Mouse (Mus musculus) Patski (cell line): Measurements from ENCODE around the gene Zfp354b. TPM values are rescaled to one million over a fixed set of nuclear protein-coding genes. Genes with fewer than 3 reads are reported as not detected.

Source experiments
- ATAC-seq: fragments of 100-300 bp; one replicate; pipeline ENCODE4 v1.8.0; 2021
- CTCF ChIA-PET: fragments of 350-600 bp; sonication (Branson Sonifier 250); formaldehyde crosslinking; loops from one replicate; lab custom pipeline; 2022; ENCODE audit warnings: inconsistent platforms; lab: Charles Lee
- POLR2A ChIA-PET: fragments of 350-600 bp; sonication (Branson Sonifier 250); formaldehyde crosslinking; loops from one replicate; lab custom pipeline; 2022; ENCODE audit warnings: antibody characterized with exemption, inconsistent platforms; lab: Charles Lee
- DNase-seq: peaks from one replicate; pipeline ENCODE4 v3.0.0-alpha.2; 2011; ENCODE audit warnings: low read depth, low spot score
- H3K27me3 ChIP-seq: fragments of 371-371 bp; one replicate; pipeline ENCODE4 v1.5.1; 2021
- CTCF ChIP-seq: fragments of 100-300 bp; IDR thresholded peaks from one replicate; pipeline ENCODE4 v1.5.1; 2021
- in situ Hi-C: fragments of 300-500 bp; cut with MboI; formaldehyde crosslinking; loops from 3 replicates; pipeline ENCODE4 v1.11.1; 2018; ENCODE audit warnings: low pct_unique_long_range_greater_than_20kb, mixed read lengths
- polyA plus RNA-seq: library from polyadenylated mRNA; unstranded; gene quantifications from one replicate; pipeline ENCODE4 v1.2.3, GENCODE M21; 2021

Zfp354b gene
- polyA plus RNA-seq = 2.0 TPM

GRCm38 (mm10) chr11:50931451-50931866 lies at the start of gene Zfp354b:
Gene Zfp354b, minus strand, starts transcription at chr11:50931633.
- ChIA-PET POLR2A (interaction anchor here (0.9 kb wide), 1 partner anchor 9 kb away, joined by 3 read pairs; no protein-coding TSS in a partner anchor), CTCF (interaction anchor here (1.6 kb wide), 1 partner anchor 15 kb away, joined by 8 read pairs; the partner anchor contains the start of gene Zfp2)
- in situ Hi-C loops = loop anchor here (10.0 kb wide), 1 partner anchor 333 kb away; the partner anchor contains the start of genes BC049762 and Clk4
- no peaks in the 10 kb centered on the region for H3K27me3 ChIP-seq
- no peak for TF ChIP-seq CTCF
- DNase-seq (peak; percentile 49), ATAC-seq (peak; percentile 85)

DNA sequence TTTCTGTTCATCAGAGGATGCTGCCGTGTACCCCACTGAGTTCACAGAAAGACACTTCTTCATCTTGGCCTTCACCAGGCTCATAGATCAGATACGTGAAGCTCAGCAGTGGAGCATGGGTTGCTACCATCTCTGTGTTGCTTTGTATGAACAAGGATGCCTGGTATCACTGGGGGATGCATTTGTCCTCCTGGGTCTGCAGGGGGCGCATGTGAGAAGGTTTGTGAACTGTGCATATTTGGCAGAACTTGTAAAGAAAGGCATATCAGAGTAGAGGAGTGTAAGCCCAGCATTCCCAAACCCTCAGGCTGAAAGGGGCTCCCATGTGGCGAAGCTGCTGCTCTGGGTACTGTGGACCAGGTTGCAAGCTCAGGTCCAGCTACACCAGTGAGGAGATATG lies 45.8 kb upstream of the Zfp354b start:
- TF ChIP-seq CTCF = peak; percentile 48
- DNase-seq (no peak), ATAC-seq (no peak)
- ChIA-PET CTCF (no interaction called here), POLR2A (no interaction called here)
- in situ Hi-C loops = no loop called here
- peaks cover 11% of the 10 kb centered on the region for H3K27me3 ChIP-seq

GRCm38 (mm10) chr11:50966230-50966629 lies 34.8 kb upstream of the Zfp354b start, which contains the start of gene Olfr1378:
Gene Olfr1378, plus strand, starts transcription at chr11:50966530.
- no peak for ATAC-seq
- in situ Hi-C loops = no loop called here
- POLR2A ChIA-PET = no interaction called here

GRCm38 (mm10) chr11:50964886-50965285 lies 33.5 kb upstream of the Zfp354b start:
- ATAC-seq = no peak
- H3K27me3 ChIP-seq = peaks cover 59% of the 10 kb centered on the region
- ChIA-PET POLR2A (no interaction called here), CTCF (no interaction called here)
- TF ChIP-seq CTCF = no peak
- in situ Hi-C loops = no loop called here
- no peak for DNase-seq

More at GRCm38 (mm10) chr11:50966230-50966629, 34.8 kb upstream of the Zfp354b start, which contains the start of gene Olfr1378:
- CTCF ChIA-PET = no interaction called here
- peaks cover 54% of the 10 kb centered on the region for H3K27me3 ChIP-seq
- TF ChIP-seq CTCF = no peak
- DNase-seq = no peak

- DNase-seq = no peak
- in situ Hi-C loops = no loop called here
- CTCF ChIA-PET = interaction anchor here (1.4 kb wide), 1 partner anchor 13 kb away, joined by 3 read pairs; no protein-coding TSS in a partner anchor
- ATAC-seq = no peak
- POLR2A ChIA-PET = no interaction called here
- H3K27me3 ChIP-seq = peaks cover 33% of the 10 kb centered on the region
- TF ChIP-seq CTCF = no peak
These were observed 22.2 kb upstream of the Zfp354b start, which contains the start of gene Prop1 for GRCm38 (mm10) chr11:50953665-50954064. Gene Prop1, minus strand, starts transcription at chr11:50953765.

- ATAC-seq (no peak), DNase-seq (no peak)
These were observed 20.9 kb upstream of the Zfp354b start for GRCm38 (mm10) chr11:50952290-50952689.

GRCm38 (mm10) chr11:50943506-50943905 lies 12.1 kb upstream of the Zfp354b start, which contains the start of gene 4933414I15Rik:
Gene 4933414I15Rik, minus strand, starts transcription at chr11:50943765.
- CTCF ChIA-PET = no interaction called here
- no peak for ATAC-seq
- no peak for TF ChIP-seq CTCF

More at GRCm38 (mm10) chr11:50952290-50952689, 20.9 kb upstream of the Zfp354b start:
- POLR2A ChIA-PET = no interaction called here
- CTCF ChIA-PET = no interaction called here
- no peak for TF ChIP-seq CTCF
- in situ Hi-C loops = no loop called here
- peaks cover 33% of the 10 kb centered on the region for H3K27me3 ChIP-seq

DNA sequence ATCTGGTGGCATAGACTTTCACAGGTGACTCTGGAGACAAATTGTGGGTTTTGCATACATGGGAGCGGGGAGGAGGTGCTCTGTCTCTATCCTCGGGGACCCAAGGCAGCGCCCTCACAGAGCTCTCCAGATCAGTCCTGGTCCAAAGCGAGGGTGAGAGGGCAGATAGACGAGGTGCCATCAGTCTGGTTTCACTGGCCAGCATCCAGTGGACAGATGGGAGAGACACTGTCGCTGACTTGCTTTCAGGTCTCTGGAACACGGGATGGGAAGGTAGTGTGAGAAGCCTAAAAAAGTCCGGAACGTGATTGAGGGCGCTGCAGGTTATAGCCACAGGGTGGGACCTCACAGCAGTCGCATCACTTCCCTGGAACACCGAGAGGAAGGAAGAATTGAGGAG lies 11.0 kb upstream of the Zfp354b start:
- ATAC-seq (no peak), DNase-seq (no peak)
- no peak for TF ChIP-seq CTCF
- peaks cover 10% of the 10 kb centered on the region for H3K27me3 ChIP-seq
- ChIA-PET POLR2A (no interaction called here), CTCF (no interaction called here)
- in situ Hi-C loops = loop anchor here (10.0 kb wide), 1 partner anchor 592 kb away; no protein-coding TSS in a partner anchor

More at GRCm38 (mm10) chr11:50943506-50943905, 12.1 kb upstream of the Zfp354b start, which contains the start of gene 4933414I15Rik:
- POLR2A ChIA-PET = no interaction called here
- in situ Hi-C loops = loop anchor here (10.0 kb wide), 1 partner anchor 591 kb away; no protein-coding TSS in a partner anchor
- H3K27me3 ChIP-seq = peaks cover 17% of the 10 kb centered on the region
- no peak for DNase-seq

DNA sequence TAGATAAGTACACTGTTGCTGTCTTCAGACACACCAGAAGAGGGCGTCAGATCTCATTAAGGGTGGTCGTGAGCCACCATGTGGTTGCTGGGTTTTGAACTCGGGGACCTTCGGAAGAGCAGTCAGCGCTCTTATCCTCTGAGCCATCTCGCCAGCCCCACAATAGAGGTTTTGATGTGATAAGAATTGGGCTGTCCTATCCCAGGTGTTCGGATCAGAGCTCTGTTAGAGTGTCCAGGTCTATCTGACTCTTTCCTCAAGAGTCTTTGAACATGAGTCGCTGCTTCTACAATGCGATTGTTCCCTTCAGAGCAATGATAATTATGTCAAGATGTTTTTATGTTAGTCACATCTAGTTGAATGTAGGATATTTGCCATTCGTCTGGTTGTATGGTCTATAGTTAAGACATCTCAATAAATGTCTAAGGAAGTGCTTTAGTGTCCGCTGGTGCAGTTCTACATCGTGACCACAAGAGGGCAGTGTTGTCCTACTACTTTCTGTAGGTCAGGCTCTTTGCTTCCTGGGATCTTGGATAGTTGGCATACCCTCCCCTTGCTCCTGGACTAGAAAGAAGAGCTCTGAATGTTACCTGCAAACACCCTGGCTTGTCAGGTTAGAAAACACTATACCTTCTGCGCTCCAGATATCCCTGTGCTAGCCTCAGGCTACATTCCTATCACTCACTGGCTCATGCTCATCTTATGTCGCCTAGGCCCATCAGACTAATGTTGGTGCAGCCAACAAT lies 8.4 kb upstream of the Zfp354b start:
- ChIA-PET POLR2A (interaction anchor here (0.9 kb wide), 2 partner anchors 8 to 324 kb away, joined by 3 read pairs; partner anchors contain the start of gene Zfp354b), CTCF (interaction anchor here (0.6 to 1.2 kb wide), 9 partner anchors 9 to 600 kb away, joined by 3 to 4 read pairs (median 3); partner anchors contain the start of gene Prop1)
- TF ChIP-seq CTCF = peak; percentile 89
- ATAC-seq = peak; percentile 66
- DNase-seq = no peak
- H3K27me3 ChIP-seq = peaks cover 8% of the 10 kb centered on the region
- in situ Hi-C loops = loop anchor here (5.0 to 10.0 kb wide), 3 partner anchors 118 to 595 kb away; partner anchors contain the start of genes BC049762, Clk4 and Zfp354a

- H3K27me3 ChIP-seq = peaks cover 4% of the 10 kb centered on the region
- DNase-seq (no peak), ATAC-seq (no peak)
- ChIA-PET POLR2A (interaction anchor here (0.9 kb wide), 1 partner anchor 325 kb away, joined by 3 read pairs; no protein-coding TSS in a partner anchor), CTCF (no interaction called here)
- TF ChIP-seq CTCF = no peak
- in situ Hi-C loops = loop anchor here (5.0 to 10.0 kb wide), 2 partner anchors 119 to 326 kb away; partner anchors contain the start of genes BC049762, Clk4 and Zfp354a
These were observed 7.0 kb upstream of the Zfp354b start for GRCm38 (mm10) chr11:50938435-50938834.
